Mouse (Mus musculus) layer of hippocampus, adult 2 months (tissue): ENCODE measurements around the gene Rft1. TPM values are rescaled to one million over a fixed set of nuclear protein-coding genes. Genes with fewer than 3 reads are reported as not detected.

Experiments
- DNase-seq, 2 experiments: peaks; one replicate each; pipeline ENCODE4 v3.0.0; 2022; ENCODE audit warnings: low spot score in 2 of 2
- H3K27ac ChIP-seq: fragments of 200-600 bp; 2 replicates; pipeline ENCODE4 v1.8.1; 2022
- H3K4me3 ChIP-seq: fragments of 200-600 bp; 2 replicates; pipeline ENCODE4 v1.8.1; 2022; ENCODE audit warnings: mild to moderate bottlenecking
- CTCF ChIP-seq: fragments of 200-600 bp; conservative IDR thresholded peaks from 2 replicates; pipeline ENCODE4 v1.8.1; 2022; ENCODE audit warnings: antibody characterized with exemption, mild to moderate bottlenecking, moderate library complexity
- long read RNA-seq, 2 experiments: library from polyadenylated mRNA; stranded (forward); transcript quantifications; one replicate each; pipeline ENCODE4 v2.0.0; 2021; ENCODE audit warnings: borderline mapping rate in 2 of 2
- total RNA-seq, 2 experiments: library from RNA; stranded (reverse); gene quantifications; 2 replicates each; pipeline ENCODE4 v1.2.3; 2021

Rft1 gene
- total RNA-seq: 10 to 100 TPM; 10.8 to 12.0 TPM
- long read RNA-seq, experiment 1, partial matches to known transcripts: 2 of 6 reads
- long read RNA-seq, experiment 1, other reads (novel, unspliced or antisense): 0 of 6 reads
- long read RNA-seq, experiment 2, transcript Rft1-201 (13 exons, 2,387 nt): major isoform, 11 of 14 reads
- long read RNA-seq, experiment 2, partial matches to known transcripts: 0 of 14 reads
- long read RNA-seq, experiment 2, other reads (novel, unspliced or antisense): 3 of 14 reads

DNA sequence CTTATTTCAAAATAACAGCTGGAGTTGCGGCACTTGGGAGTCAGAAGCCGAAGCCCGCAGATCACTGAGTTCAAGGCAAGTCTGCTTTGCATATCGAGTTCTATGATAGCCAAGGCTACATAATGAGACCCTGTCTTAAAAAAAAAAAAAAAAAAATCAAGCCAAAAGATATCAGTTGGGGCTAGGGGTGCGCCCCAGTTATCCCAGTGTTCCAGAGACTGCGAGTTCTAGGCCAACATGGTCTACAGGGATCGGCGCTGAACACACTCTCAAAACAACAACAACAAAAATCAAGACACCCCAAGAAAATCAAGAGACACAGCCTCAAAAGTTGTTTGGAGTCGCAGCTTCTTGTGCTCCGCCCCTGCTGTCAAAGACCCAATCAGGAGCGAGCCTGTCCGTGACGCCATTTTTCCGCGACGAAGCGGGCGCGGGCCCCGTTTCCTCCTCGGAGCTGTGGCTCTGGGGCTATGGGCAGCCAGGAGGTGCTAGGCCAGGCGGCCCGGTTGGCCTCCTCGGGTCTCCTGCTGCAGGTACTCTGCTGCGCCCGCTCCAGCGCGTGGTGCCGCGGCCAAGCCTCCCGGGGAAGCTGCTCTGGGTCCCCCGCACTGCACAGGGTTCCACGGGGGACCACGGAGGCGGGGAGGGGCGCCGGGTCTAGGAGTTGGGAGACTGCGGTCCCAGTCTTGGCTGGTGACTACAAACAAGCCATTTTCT is at the start of gene Rft1:
Rft1 (plus strand) TSS at position 418 of the 717 bp plus-strand sequence.
- peak within 1 kb of the TSS; percentile 98 for H3K4me3 ChIP-seq
- peak within 1 kb of the TSS; percentile 91 for H3K27ac ChIP-seq
- peak; percentile 95 to 99 for DNase-seq
- TF ChIP-seq CTCF: peak; percentile 9; the same call in 1 of the 2 replicates

DNA sequence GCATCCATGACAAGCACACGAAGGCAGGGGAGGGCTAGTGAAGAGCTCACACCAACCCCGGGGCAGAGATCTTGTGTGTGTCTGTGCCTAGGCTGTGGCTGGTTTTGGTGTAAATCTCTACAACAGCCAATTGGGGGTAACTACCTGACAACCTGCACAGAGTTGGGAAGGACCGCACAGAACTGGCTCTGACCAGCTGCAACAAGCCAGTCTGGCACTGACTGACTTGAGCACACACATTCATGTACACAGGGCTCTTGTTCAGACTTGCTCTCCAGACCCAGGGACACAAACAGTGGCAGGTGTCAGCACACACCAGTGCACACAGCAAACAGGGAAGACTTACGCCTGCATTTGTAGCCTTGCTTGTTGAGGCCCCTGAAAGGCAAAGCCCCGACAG is 47.3 kb upstream of the Rft1 start:
- Histone ChIP-seq H3K27ac (no peak overlapping the region), H3K4me3 (no peak overlapping the region)
- DNase-seq: no peak
- no peak for TF ChIP-seq CTCF

DNA sequence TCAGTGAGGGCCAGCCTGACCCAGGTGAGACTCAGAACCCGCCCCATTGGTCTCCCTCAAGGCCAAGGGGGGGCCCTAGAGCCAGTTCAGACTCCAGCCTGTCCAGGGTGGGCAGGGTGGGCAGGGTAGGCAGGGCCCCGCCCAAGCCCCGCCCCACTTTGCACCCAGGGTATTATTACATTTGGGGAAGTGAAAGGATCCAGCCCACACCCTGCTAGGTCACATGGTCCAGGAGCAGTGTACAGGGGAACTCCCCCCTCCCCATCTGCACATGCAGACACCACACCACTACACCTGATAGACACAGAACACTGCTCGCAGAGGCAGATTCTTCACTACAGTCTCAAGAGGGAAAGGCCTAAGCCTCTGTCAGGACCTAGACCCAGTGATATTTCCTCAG is 46.5 kb upstream of the Rft1 start:
- H3K4me3 ChIP-seq: no peak overlapping the region
- no peak for TF ChIP-seq CTCF
- no peak for DNase-seq
- no peak overlapping the region for H3K27ac ChIP-seq

DNA sequence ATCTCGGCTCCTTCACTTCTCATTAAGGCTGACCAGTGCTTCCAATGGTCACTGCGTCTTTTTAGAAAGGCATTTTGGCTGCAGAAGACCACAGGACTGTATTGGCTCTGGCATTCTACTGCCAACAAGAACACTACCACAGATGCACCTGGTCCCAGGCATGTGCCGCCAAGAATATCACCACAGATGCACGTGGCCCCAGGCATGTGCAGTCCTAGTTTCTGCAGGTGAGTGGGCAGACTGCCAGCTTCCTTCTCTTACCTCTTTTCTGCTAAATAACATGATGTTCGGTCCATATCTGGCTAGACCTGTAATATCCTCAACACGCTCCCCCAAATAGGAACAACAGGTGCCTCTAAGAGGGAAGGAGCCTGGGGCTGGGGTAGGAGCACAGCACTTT is 46.0 kb upstream of the Rft1 start:
- Histone ChIP-seq H3K27ac (no peak overlapping the region), H3K4me3 (no peak overlapping the region)
- DNase-seq: no peak
- no peak for TF ChIP-seq CTCF

DNA sequence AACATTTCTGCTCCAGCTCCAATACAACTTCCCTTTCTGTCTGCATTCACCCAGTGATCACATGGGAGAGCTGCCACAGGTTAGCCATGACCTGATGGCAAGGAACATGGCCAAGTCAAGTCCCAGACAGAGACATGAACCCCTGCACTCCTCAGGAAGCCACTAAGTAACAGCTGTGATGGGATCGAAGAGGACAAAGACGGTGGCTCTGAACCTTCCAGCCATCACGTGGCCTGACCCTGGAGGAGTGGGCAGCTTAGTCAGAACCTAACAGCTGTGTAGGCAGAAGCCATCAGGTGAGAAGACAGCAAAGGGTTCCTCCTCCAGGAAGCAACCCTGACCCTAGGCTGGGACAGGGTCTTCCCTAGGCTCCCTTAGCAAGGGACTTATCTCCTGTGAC is 44.7 kb upstream of the Rft1 start:
- DNase-seq: no peak
- no peak overlapping the region for H3K4me3 ChIP-seq
- TF ChIP-seq CTCF: no peak
- no peak overlapping the region for H3K27ac ChIP-seq

DNA sequence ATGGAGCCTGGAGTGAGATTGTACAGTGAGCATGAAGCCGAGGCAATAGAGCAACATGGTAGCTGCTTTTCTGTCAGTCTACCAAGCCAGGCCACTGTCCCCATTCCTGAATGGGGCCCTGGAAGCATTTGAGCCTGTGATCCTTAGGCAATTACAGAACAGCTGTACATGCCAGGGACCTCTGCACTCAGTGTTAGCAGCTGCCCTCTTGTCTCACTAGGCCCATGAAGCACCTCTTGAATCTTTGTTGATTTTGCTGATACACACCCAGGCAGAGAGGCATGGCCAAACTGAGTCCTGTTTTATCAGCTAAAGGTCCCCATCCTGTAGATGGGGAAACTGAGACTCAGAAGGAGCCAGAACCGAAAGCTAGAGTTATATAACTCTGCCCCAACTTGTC is 43.9 kb upstream of the Rft1 start:
- TF ChIP-seq CTCF: no peak
- no peak overlapping the region for H3K27ac ChIP-seq
- DNase-seq: no peak

DNA sequence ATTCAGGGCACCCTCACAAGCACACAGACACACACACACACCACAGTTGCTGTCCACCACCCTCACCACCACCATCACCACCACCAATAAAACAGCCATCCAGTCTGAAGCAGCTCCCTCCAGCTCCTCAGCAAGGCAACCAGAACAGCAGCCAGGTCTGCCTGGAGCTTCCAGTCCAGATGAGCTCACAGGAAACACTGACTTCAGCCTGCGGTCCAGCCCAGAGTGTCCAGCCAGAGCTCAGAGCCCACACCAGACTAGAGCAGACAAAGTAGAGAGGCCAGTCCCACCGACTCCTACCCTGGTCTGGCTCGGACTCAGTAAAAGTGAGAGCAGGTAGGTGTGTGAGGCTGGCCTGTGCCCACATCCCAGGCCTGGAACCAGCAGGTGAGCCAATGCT is 43.2 kb upstream of the Rft1 start:
- H3K27ac ChIP-seq: no peak overlapping the region
- no peak overlapping the region for H3K4me3 ChIP-seq
- no peak for DNase-seq
- no peak for TF ChIP-seq CTCF

More for the DNA sequence above, 43.9 kb upstream of the Rft1 start:
- no peak overlapping the region for H3K4me3 ChIP-seq

DNA sequence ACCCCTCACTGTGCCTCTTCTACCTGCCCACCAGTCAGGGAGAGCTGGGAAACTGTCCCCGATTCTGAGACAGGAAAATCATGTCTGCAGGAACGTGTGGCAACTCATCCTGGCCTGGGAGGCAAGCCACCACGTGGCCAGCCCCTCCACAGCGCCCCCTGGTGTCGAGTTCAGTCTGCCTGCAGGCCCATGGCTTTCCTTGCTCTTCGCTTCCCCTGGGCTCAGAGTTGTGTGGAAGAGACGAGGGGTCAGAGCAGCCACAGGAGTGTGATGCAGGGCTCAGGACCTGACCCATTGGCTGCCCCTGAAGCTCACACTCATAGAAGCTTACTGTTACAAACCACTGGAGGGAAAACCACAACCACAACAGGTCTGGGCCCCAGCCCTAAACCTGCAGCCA is 41.6 kb upstream of the Rft1 start:
- TF ChIP-seq CTCF: peak; percentile 92
- no peak overlapping the region for H3K4me3 ChIP-seq
- peak; percentile 40 to 81 for DNase-seq
- H3K27ac ChIP-seq: no peak overlapping the region

DNA sequence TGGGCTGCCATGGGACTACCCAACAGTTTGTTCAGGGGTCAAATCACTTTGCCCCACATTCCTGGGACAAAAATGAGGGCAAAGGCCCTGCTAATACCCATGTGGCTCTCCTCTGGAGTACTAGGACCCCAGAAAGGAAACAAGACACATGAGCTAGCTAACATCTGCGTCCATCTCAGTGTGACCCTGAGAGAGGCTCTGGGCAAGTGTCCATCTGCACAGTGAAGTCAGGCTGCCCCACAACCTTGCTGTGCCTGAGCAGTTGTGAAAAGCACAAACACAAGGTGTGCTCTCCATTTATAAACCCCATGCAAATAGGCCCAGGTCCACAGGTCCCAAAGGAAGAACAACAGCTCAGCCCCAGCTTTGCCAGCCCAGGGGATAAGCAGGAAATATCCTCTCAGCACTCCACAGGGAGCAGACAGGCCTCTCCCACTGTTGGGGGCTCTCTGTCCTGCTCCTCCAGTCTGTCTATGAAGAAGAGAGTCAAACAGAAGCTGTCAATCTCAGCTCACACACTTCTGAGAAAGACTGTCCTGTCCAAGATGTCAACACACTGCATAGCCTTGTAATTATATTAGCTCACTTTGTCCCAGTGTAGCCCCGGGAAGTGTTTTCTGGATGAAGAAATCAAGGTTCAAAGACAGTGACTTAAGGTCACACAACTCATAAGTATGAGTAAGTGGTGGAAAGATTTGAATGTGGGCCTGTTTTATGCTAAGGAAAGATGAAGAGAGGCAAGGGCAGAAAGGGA is 41.0 kb upstream of the Rft1 start:
- no peak for DNase-seq
- H3K27ac ChIP-seq: no peak overlapping the region
- TF ChIP-seq CTCF: no peak
- no peak overlapping the region for H3K4me3 ChIP-seq

DNA sequence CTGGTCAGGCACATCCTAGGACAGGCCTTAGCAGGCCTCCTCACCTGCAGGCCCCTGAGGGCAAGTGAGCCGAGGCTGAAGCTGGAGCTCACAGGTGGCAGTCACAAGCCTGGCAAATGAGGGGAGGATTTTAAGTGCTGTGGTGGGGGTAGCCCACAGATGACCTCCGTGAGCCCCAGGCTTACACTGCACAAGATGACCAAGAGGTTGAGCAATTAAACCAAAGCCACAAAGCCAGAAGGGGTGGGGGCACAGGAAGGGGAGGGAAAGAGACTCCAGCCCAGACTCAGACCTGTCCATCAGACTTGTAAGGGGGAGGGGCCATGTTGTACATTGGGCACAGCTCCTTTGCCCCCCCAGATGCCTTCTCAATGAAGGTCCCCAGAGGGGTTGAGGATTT is 37.4 kb upstream of the Rft1 start:
- Histone ChIP-seq H3K4me3 (no peak overlapping the region), H3K27ac (no peak overlapping the region)
- no peak for TF ChIP-seq CTCF
- no peak for DNase-seq

DNA sequence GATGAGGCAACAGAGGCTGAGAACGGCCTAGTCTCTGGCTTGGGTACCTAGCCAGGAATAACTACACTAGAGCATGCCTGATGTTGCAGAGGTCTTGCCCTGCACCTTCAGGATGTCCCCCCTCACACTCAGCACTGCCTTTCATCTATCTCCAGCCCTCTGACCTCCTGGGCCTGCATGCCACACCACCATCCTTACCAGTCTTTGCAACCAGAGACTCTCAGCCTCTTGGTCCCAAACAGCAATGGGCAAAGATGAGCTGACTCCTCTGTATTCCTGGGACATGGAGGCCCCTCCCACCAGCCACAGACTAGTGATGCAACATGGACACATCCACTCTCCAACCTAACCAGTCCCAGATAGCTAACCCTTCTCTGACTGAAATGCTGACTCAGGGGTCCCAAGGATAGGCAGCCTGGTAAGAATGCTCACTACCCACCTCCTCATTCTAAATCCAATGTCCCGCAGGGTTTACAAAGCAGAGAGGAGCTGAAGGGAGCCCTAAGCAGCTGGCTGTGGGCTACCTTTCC is 35.3 kb upstream of the Rft1 start:
- Histone ChIP-seq H3K4me3 (no peak overlapping the region), H3K27ac (no peak overlapping the region)
- DNase-seq: no peak
- no peak for TF ChIP-seq CTCF

DNA sequence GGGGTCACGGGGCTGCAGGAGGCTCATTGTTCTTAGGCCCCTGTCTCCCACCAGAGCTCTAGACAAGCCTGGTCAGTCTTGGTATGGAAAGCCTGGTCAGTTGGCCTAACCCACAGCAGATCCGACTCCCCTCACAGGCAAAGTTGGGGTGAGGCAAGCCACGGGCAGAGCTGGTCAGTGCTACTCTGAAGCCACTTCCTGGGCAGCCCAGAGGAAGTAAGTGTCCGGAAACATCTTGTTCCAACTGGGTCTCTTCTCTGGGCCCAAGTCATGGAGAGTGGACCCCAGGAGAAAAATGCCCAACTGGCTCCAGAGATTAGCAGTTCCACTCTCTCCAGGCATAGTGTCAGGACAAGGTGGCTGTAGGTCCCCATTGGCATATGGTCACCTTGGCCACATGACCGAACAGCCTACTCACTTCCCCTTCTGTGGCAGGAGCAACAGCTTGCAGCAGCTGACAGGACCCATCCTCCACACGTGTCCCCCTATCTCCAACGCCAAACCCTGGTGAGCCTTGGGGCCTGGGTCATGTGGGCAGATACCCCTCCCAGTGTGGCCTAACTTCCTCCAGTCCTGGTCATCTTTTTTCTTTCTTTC is 34.1 kb upstream of the Rft1 start:
- no peak for DNase-seq
- Histone ChIP-seq H3K4me3 (no peak overlapping the region), H3K27ac (no peak overlapping the region)
- TF ChIP-seq CTCF: no peak

DNA sequence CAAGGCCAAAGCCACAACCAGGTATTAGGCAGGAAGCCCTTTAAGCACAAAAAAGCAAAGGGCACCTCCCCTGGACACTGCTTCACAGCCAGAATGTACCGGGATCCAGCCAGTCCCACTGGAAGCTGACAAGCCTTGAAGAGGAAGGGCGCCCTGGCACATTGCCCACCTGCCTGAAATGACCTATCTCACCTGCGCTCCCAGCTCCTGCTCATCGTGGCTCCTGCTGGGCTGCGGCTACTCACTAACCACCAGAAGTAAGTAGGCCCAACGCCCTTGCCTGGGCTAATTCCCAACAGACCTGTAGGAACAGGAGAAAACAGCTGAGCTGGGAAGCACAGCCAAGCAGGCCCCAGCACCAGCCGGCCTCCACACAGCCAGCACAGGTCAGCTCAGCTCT is 32.0 kb upstream of the Rft1 start:
- no peak for TF ChIP-seq CTCF
- no peak for DNase-seq
- no peak overlapping the region for H3K4me3 ChIP-seq
- H3K27ac ChIP-seq: no peak overlapping the region
